Mouse (Mus musculus): ENCODE data around the gene Natd1.

DNA sequence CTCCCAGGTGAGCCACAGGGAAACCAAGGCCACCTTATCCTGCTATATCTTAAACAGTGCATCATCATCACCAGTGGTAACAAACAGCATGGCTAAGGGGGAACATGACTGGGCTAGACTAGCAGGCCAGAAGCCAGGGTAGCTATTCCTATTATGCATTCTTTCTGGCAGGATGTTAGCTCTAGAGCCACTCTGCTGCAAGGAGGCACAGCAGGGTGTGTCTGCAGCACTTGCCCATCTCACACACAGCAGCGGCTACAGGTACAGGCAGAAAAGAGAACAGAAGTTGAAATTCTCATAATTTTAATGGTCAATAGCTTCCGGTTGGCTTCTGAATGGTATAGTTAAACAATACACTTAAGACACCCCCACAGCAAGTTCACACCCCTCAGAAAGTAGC, 50.4 kb downstream of the Natd1 start:
- TF ChIP-seq CTCF (IDR thresholded peaks at IDR 0.05; ENCODE audit: low read depth) (no peak), EP300 (IDR thresholded peaks at IDR 0.05; ENCODE audit: low read depth) (no peak)

Data from liver, embryonic 14.5 days (tissue).